Mouse (Mus musculus) neural tube, embryonic 13.5 days (tissue): ENCODE data around the gene Il2rg. TPM values are rescaled to one million over a fixed set of nuclear protein-coding genes. Genes with fewer than 3 reads are reported as not detected.
A peak's percentile ranks its signal among the peaks of the same experiment; 100 is the strongest.

ENCODE experiments used
- ATAC-seq: fragments of 200-750 bp; cut with Nextera tagmentation; 2 replicates; pipeline ENCODE4 v1.8.0; 2017; ENCODE audit warnings: low read depth, mild to moderate bottlenecking, moderate TSS enrichment, moderate library complexity
- H3K27ac ChIP-seq: fragments of 300-500 bp; sonication (generic); replicated peaks from 2 replicates; pipeline ENCODE4 v1.5.1; 2015; ENCODE audit warnings: moderate library complexity, mild to moderate bottlenecking, inconsistent platforms
- H3K27me3 ChIP-seq: fragments of 300-500 bp; sonication (generic); 2 replicates; pipeline ENCODE4 v1.6.1; 2015; ENCODE audit warnings: mild to moderate bottlenecking, inconsistent platforms
- H3K36me3 ChIP-seq: fragments of 300-500 bp; sonication (generic); 2 replicates; pipeline ENCODE4 v1.6.1; 2015; ENCODE audit warnings: mild to moderate bottlenecking, inconsistent platforms
- H3K4me1 ChIP-seq: fragments of 300-500 bp; sonication (generic); replicated peaks from 2 replicates; pipeline ENCODE4 v1.6.1; 2015; ENCODE audit warnings: inconsistent platforms
- H3K4me2 ChIP-seq: fragments of 300-500 bp; sonication (generic); 2 replicates; pipeline ENCODE4 v1.6.1; 2015; ENCODE audit warnings: inconsistent platforms, mild to moderate bottlenecking, moderate library complexity
- H3K4me3 ChIP-seq: fragments of 300-500 bp; sonication (generic); 2 replicates; pipeline ENCODE4 v1.5.1; 2015; ENCODE audit warnings: mild to moderate bottlenecking, inconsistent platforms
- H3K9ac ChIP-seq: fragments of 300-500 bp; sonication (generic); 2 replicates; pipeline ENCODE4 v1.6.1; 2015; ENCODE audit warnings: moderate library complexity, mild to moderate bottlenecking, inconsistent platforms
- H3K9me3 ChIP-seq: fragments of 300-500 bp; sonication (generic); 2 replicates; pipeline ENCODE4 v1.6.1; 2016; ENCODE audit warnings: inconsistent platforms
- WGBS: fragments of 180-500 bp; shearing (Covaris S2); methylation state at CpG from one replicate; pipeline ENCODE4 v1.1.7; 2015; 5-methylcytosine and 5-hydroxymethylcytosine counted together
- polyA plus RNA-seq: library from polyadenylated mRNA; unstranded; fragments of >200 nt; fragmentation: Nextera tagmentation; extraction: Ambion mirVana; gene quantifications from 2 replicates; pipeline ENCODE4 v1.2.1, GENCODE M21; 2015

Gene Il2rg
- polyA plus RNA-seq = 6.8 and 7.1 TPM in 2 replicates

- H3K4me3 ChIP-seq = no peak within 1 kb of the TSS
- no peaks in the 10 kb centered on the region; the same call in 1 of the 2 replicates for H3K27me3 ChIP-seq
- no peak within 1 kb of the TSS for H3K9ac ChIP-seq
- 74% methylated on average over 5 of the region's 5 CpGs for WGBS
- H3K9me3 ChIP-seq = no peaks in the 10 kb centered on the region
- H3K36me3 ChIP-seq = no peaks in the 10 kb centered on the region
- H3K4me1 ChIP-seq = no peaks in the 10 kb centered on the region
- no peak within 1 kb of the TSS for H3K27ac ChIP-seq
- no peak within 1 kb of the TSS for H3K4me2 ChIP-seq
- ATAC-seq = no peak
Observed at GRCm38 (mm10) chrX:101268025-101268754, at the start of gene Il2rg. Gene Il2rg (minus strand): TSS chrX:101268255.

GRCm38 (mm10) chrX:101313625-101314359, 45.7 kb upstream of the Il2rg start:
- H3K27ac ChIP-seq = no peak overlapping the region
- no peak overlapping the region for H3K4me2 ChIP-seq
- peak; percentile 49; the same call in 1 of the 2 replicates for ATAC-seq
- H3K4me3 ChIP-seq = no peak overlapping the region
- WGBS = 45% methylated on average over 6 of the region's 6 CpGs
- peaks cover 8% of the 10 kb centered on the region for H3K4me1 ChIP-seq
- H3K36me3 ChIP-seq = peaks cover 77% of the 10 kb centered on the region
- no peaks in the 10 kb centered on the region for H3K9me3 ChIP-seq
- no peak overlapping the region for H3K9ac ChIP-seq
- H3K27me3 ChIP-seq = 0 out of 2 replicates have a peak, but pooled peaks cover 9% of the 10 kb centered on the region

- Histone ChIP-seq H3K4me1 (peaks cover 9% of the 10 kb centered on the region), H3K4me2 (no peak overlapping the region), H3K4me3 (no peak overlapping the region), H3K27me3 (peaks cover 6% of the 10 kb centered on the region; the same call in 1 of the 2 replicates), H3K9ac (no peak overlapping the region), H3K9me3 (no peaks in the 10 kb centered on the region), H3K27ac (no peak overlapping the region), H3K36me3 (peaks cover 69% of the 10 kb centered on the region)
- no peak for ATAC-seq
- WGBS = 96% methylated on average over 5 of the region's 5 CpGs
Observed at GRCm38 (mm10) chrX:101309299-101309698, 41.2 kb upstream of the Il2rg start.

GRCm38 (mm10) chrX:101304646-101305045, 36.6 kb upstream of the Il2rg start:
- 57% methylated on average over 2 of the region's 2 CpGs for WGBS
- ATAC-seq = no peak
- no peak overlapping the region for H3K4me2 ChIP-seq
- no peaks in the 10 kb centered on the region for H3K9me3 ChIP-seq
- H3K4me3 ChIP-seq = no peak overlapping the region
- H3K36me3 ChIP-seq = peaks cover 34% of the 10 kb centered on the region
- H3K27me3 ChIP-seq = peaks cover 3% of the 10 kb centered on the region
- H3K4me1 ChIP-seq = peaks cover 35% of the 10 kb centered on the region
- H3K9ac ChIP-seq = no peak overlapping the region
- no peak overlapping the region for H3K27ac ChIP-seq

GRCm38 (mm10) chrX:101301654-101302053, 33.6 kb upstream of the Il2rg start:
- Histone ChIP-seq H3K27me3 (peaks cover 9% of the 10 kb centered on the region), H3K27ac (no peak overlapping the region), H3K9ac (peak overlapping the region; percentile 80; the same call in 1 of the 2 replicates), H3K36me3 (peaks cover 14% of the 10 kb centered on the region), H3K4me2 (peak overlapping the region; percentile 59), H3K9me3 (no peaks in the 10 kb centered on the region), H3K4me3 (peak overlapping the region; percentile 58), H3K4me1 (peaks cover 40% of the 10 kb centered on the region)
- ATAC-seq = no peak
- WGBS = 71% methylated on average over 9 of the region's 9 CpGs

- H3K27ac ChIP-seq = peak overlapping the region; percentile 89
- H3K36me3 ChIP-seq = peaks cover 22% of the 10 kb centered on the region
- peak; percentile 59 for ATAC-seq
- peak overlapping the region; percentile 59 for H3K4me2 ChIP-seq
- H3K9me3 ChIP-seq = no peaks in the 10 kb centered on the region
- H3K4me3 ChIP-seq = peak overlapping the region; percentile 58
- peak overlapping the region; percentile 80 for H3K9ac ChIP-seq
- H3K27me3 ChIP-seq = peaks cover 9% of the 10 kb centered on the region
- 34% methylated on average over 13 of the region's 13 CpGs for WGBS
- H3K4me1 ChIP-seq = peaks cover 40% of the 10 kb centered on the region
Observed at GRCm38 (mm10) chrX:101300427-101301030, 32.5 kb upstream of the Il2rg start.

GRCm38 (mm10) chrX:101299473-101300426, 31.7 kb upstream of the Il2rg start:
- no peaks in the 10 kb centered on the region for H3K9me3 ChIP-seq
- peak overlapping the region; percentile 59 for H3K4me2 ChIP-seq
- peak overlapping the region; percentile 80 for H3K9ac ChIP-seq
- peaks cover 14% of the 10 kb centered on the region for H3K27me3 ChIP-seq
- peak overlapping the region; percentile 58 for H3K4me3 ChIP-seq
- peaks cover 25% of the 10 kb centered on the region for H3K36me3 ChIP-seq
- peak; percentile 65 for ATAC-seq
- H3K27ac ChIP-seq = peak overlapping the region; percentile 89
- H3K4me1 ChIP-seq = peaks cover 40% of the 10 kb centered on the region
- 19% methylated on average over 13 of the region's 13 CpGs for WGBS

GRCm38 (mm10) chrX:101299055-101299454, 31.0 kb upstream of the Il2rg start, which contains the start of gene Nlgn3:
Gene Nlgn3 (plus strand): TSS chrX:101299168.
- Histone ChIP-seq H3K36me3 (peaks cover 29% of the 10 kb centered on the region), H3K9me3 (no peaks in the 10 kb centered on the region), H3K4me1 (peaks cover 36% of the 10 kb centered on the region), H3K9ac (peak within 1 kb of the TSS; percentile 80), H3K27ac (peak within 1 kb of the TSS; percentile 89), H3K4me3 (peak within 1 kb of the TSS; percentile 58), H3K27me3 (peaks cover 12% of the 10 kb centered on the region), H3K4me2 (peak within 1 kb of the TSS; percentile 59)
- peak; percentile 34 for ATAC-seq
- 19% methylated on average over 16 of the region's 24 CpGs for WGBS

GRCm38 (mm10) chrX:101290111-101290510, 22.1 kb upstream of the Il2rg start:
- H3K4me1 ChIP-seq = no peaks in the 10 kb centered on the region
- H3K9me3 ChIP-seq = no peaks in the 10 kb centered on the region
- H3K27me3 ChIP-seq = peaks cover 3% of the 10 kb centered on the region; the same call in 1 of the 2 replicates
- H3K4me3 ChIP-seq = no peak overlapping the region
- H3K36me3 ChIP-seq = peaks cover 85% of the 10 kb centered on the region
- no peak overlapping the region for H3K4me2 ChIP-seq
- H3K9ac ChIP-seq = no peak overlapping the region
- WGBS = 90% methylated on average over 10 of the region's 10 CpGs
- no peak overlapping the region for H3K27ac ChIP-seq
- no peak for ATAC-seq

- ATAC-seq = no peak
- Histone ChIP-seq H3K36me3 (peaks cover 88% of the 10 kb centered on the region), H3K4me3 (no peak overlapping the region), H3K27ac (no peak overlapping the region), H3K9ac (no peak overlapping the region), H3K9me3 (no peaks in the 10 kb centered on the region), H3K4me2 (no peak overlapping the region), H3K4me1 (no peaks in the 10 kb centered on the region), H3K27me3 (no peaks in the 10 kb centered on the region)
- 90% methylated on average over 7 of the region's 7 CpGs for WGBS
Observed at GRCm38 (mm10) chrX:101289037-101289436, 21.0 kb upstream of the Il2rg start.

- Histone ChIP-seq H3K27me3 (no peaks in the 10 kb centered on the region), H3K27ac (no peak overlapping the region), H3K9ac (no peak overlapping the region), H3K36me3 (peaks cover 88% of the 10 kb centered on the region), H3K4me3 (no peak overlapping the region), H3K4me1 (no peaks in the 10 kb centered on the region), H3K9me3 (no peaks in the 10 kb centered on the region), H3K4me2 (no peak overlapping the region)
- no peak for ATAC-seq
- WGBS = 92% methylated on average over 6 of the region's 6 CpGs
Observed at GRCm38 (mm10) chrX:101288432-101288831, 20.4 kb upstream of the Il2rg start.
